21 mouse cellular contexts compared by ENCODE assay signal in the genomic region with DNA sequence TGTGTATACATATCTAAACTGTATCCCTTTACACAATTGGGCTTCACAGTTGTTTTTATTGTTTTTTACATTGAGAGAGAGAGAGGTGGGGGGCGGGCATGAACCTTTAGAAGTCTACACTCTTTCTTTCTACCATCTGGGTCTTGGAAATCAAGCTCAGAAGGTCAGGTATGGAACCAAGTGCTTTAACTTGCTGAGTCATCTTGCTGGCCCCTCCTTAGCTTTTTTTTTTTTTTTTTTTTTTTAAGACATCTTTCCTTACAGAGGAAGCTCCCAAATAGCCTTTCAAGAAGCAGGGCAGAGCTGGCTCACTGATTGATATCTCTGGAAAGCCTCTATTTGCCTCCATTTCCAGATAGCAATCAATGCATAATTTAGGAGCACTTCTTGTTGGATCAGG. TPM values are rescaled to one million over a fixed set of nuclear protein-coding genes. Genes with fewer than 3 reads are reported as not detected.
DNase-seq lines count a peak whose midpoint lies in the region; ATAC-seq and TF ChIP-seq lines count a peak whose summit lies in the region.
"Had no signal": no experiment of that assay in that cellular context is flagged by ENCODE, and none has a peak within 500 bp of the region (broad histone marks: within the 10 kb centered on the region; RNA-seq: fewer than 3 reads in every experiment).

No protein-coding gene starts in this region.

- in situ Hi-C loops in ES-E14 (cut with MboI; ENCODE audit: low sequenced_read_pairs in 2 of 2, unreplicated experiment in 2 of 2) = no loop called here

- no peak for ATAC-seq in kidney, embryonic 16.5 days (ENCODE audit: low FRiP score, low TSS enrichment)
- ATAC-seq: activated CD4-positive, CD25-positive, alpha-beta regulatory T cell, adult 4 months; forebrain, embryonic 15.5 days; inflammation-experienced regulatory T-cells, adult 6 months; Patski had no signal

- H3K27me3 ChIP-seq in kidney, embryonic 16.5 days (ENCODE audit: insufficient read depth, low read length) = no peaks in the 10 kb centered on the region
- H3K27me3 ChIP-seq: forebrain, embryonic 15.5 days; Patski had no signal

- H3K4me2 ChIP-seq in kidney, embryonic 16.5 days (replicated peaks; ENCODE audit: low read depth, low read length) = peak overlapping the region; percentile 25; the same call in 1 of the 2 replicates
- H3K4me2 ChIP-seq: embryonic facial prominence, embryonic 12.5 days; forebrain, embryonic 15.5 days; heart, embryonic 13.5 days; hindbrain, embryonic 15.5 days had no signal

- H3K36me3 ChIP-seq in kidney, embryonic 16.5 days (ENCODE audit: insufficient read depth, low read length) = 0 out of 2 replicates have a peak, but pooled peaks cover 7% of the 10 kb centered on the region
- H3K36me3 ChIP-seq in ES-E14 (ENCODE audit: control insufficient read depth, insufficient read depth, low read length, poor library complexity, severe bottlenecking) = no peaks in the 10 kb centered on the region
- H3K36me3 ChIP-seq: forebrain, embryonic 15.5 days; hindbrain, embryonic 15.5 days had no signal

- no peaks in the 10 kb centered on the region for H3K9me3 ChIP-seq in kidney, embryonic 16.5 days (ENCODE audit: low read length)
- no peaks in the 10 kb centered on the region for H3K9me3 ChIP-seq in ES-E14 (ENCODE audit: control insufficient read depth, insufficient read depth, low read depth, low read length)
- H3K9me3 ChIP-seq: embryonic facial prominence, embryonic 12.5 days; forebrain, embryonic 15.5 days; heart, embryonic 13.5 days; hindbrain, embryonic 15.5 days had no signal

- H3K27ac ChIP-seq in kidney, embryonic 16.5 days (ENCODE audit: low read length) = peak overlapping the region; percentile 96
- no peak overlapping the region for H3K27ac ChIP-seq in ES-E14 (ENCODE audit: insufficient read depth, low read depth, low read length, poor library complexity, severe bottlenecking)
- H3K27ac ChIP-seq: embryonic facial prominence, embryonic 12.5 days; forebrain, embryonic 15.5 days; heart, embryonic 13.5 days; hindbrain, embryonic 15.5 days had no signal

- H3K4me1 ChIP-seq in kidney, embryonic 16.5 days (ENCODE audit: insufficient read depth, low read length) = peaks cover 100% of the 10 kb centered on the region
- H3K4me1 ChIP-seq in ES-E14 (ENCODE audit: control insufficient read depth in 2 of 2, insufficient read depth in 2 of 2, low read length in 2 of 2, poor library complexity in 1 of 2) = peaks cover 0 to 9% of the 10 kb centered on the region in 2 experiments; a peak in 2 of 4 replicates
- H3K4me1 ChIP-seq: forebrain, embryonic 15.5 days had no signal

- H3K9ac ChIP-seq in kidney, embryonic 16.5 days (replicated peaks; ENCODE audit: low read length) = no peak overlapping the region
- no peak overlapping the region for H3K9ac ChIP-seq in ES-E14 (ENCODE audit: insufficient read depth, low read depth, low read length, poor library complexity, severe bottlenecking)
- H3K9ac ChIP-seq: embryonic facial prominence, embryonic 12.5 days; forebrain, embryonic 15.5 days; heart, embryonic 13.5 days; hindbrain, embryonic 15.5 days had no signal

- no peak for DNase-seq in kidney, postnatal 4 days
- DNase-seq in 416B (ENCODE audit: low read depth) (peak; percentile 50), ES-E14 (ENCODE audit: low read depth, low spot score) (no peak)
- no peak for DNase-seq in thymus, adult 18-20 months
- DNase-seq in cerebellum, postnatal 25 days = no peak
- DNase-seq: adrenal gland, adult 2 months; adrenal gland, postnatal 25 days; cerebellum, adult 18-20 months; cerebellum, adult 9-11 months; embryo, embryonic 11 days; gastrocnemius, postnatal 36 days; heart, adult 11 months; heart, postnatal 36 days had no signal

- H3K4me3 ChIP-seq in kidney, embryonic 16.5 days (ENCODE audit: low read length) = no peak overlapping the region
- no peak overlapping the region for H3K4me3 ChIP-seq in ES-E14 (ENCODE audit: insufficient read depth in 1 of 2, low read depth in 1 of 2, low read length in 2 of 2, poor library complexity in 1 of 2, severe bottlenecking in 1 of 2)
- H3K4me3 ChIP-seq: embryonic facial prominence, embryonic 12.5 days; forebrain, embryonic 15.5 days; heart, embryonic 13.5 days; hindbrain, embryonic 15.5 days had no signal

- WGBS in kidney, embryonic 16.5 days = 88% methylated on average over 1 of the region's 1 CpGs

TF ChIP-seq in ES-E14, 5 proteins besides CTCF, POLR2A, EP300 and RAD21:
- TF ChIP-seq ZC3H11A (IDR thresholded peaks at IDR 0.05; ENCODE audit: borderline replicate concordance, low read depth, low read length) (no peak), MAFK (IDR thresholded peaks at IDR 0.05; ENCODE audit: insufficient read depth, low read depth, low read length) (peak; percentile 66), CHD2 (IDR thresholded peaks at IDR 0.05; ENCODE audit: low read depth, low read length) (no peak), ZNF384 (IDR thresholded peaks at IDR 0.05; ENCODE audit: low read depth, low read length) (peak; percentile 53; the same call in 1 of the 2 replicates), HCFC1 (IDR thresholded peaks at IDR 0.05; ENCODE audit: borderline replicate concordance, insufficient read depth, low read length) (no peak)

RNA-seq across cellular contexts. Expression of gene Lhfpl2, which starts 10.7 kb away (rescaled TPM):
- 91.2 and 96.0 TPM in 2 replicates for polyA plus RNA-seq in kidney, embryonic 16.5 days (2015; fragmentation: Nextera tagmentation; extraction: Ambion mirVana)
- total RNA-seq in ES-E14 (2012; rRNA removed) = 6.1 and 8.8 TPM in 2 replicates
- polyA plus RNA-seq: activated CD4-positive, CD25-positive, alpha-beta regulatory T cell, adult 4 months; inflammation-experienced regulatory T-cells, adult 6 months had no signal
